Mouse (Mus musculus) intestine, embryonic 14.5 days (tissue): ENCODE measurements around the gene Zfp11. TPM values are rescaled to one million over a fixed set of nuclear protein-coding genes. Genes with fewer than 3 reads are reported as not detected.

Experiments
- ATAC-seq: fragments of 200-750 bp; cut with Nextera tagmentation; replicated peaks from 2 replicates; pipeline ENCODE4 v1.8.0; 2017; ENCODE audit warnings: low read depth, moderate number of reproducible peaks, moderate TSS enrichment, moderate library complexity; ENCODE audit not compliant: low FRiP score, low TSS enrichment
- DNase-seq: peaks from one replicate; pipeline ENCODE4 v3.0.0-alpha.2; 2018; ENCODE audit warnings: low spot score
- H3K27ac ChIP-seq: fragments of 300-500 bp; sonication (generic); 2 replicates; pipeline ENCODE4 v1.5.1; 2014; ENCODE audit warnings: low read depth, mild to moderate bottlenecking, control low read depth
- H3K27me3 ChIP-seq: fragments of 300-500 bp; sonication (generic); replicated peaks from 2 replicates; pipeline ENCODE4 v1.6.1; 2014; ENCODE audit warnings: low read length, control low read depth; ENCODE audit not compliant: control insufficient read depth, insufficient read depth
- H3K36me3 ChIP-seq: fragments of 300-500 bp; sonication (generic); 2 replicates; pipeline ENCODE4 v1.6.1; 2014; ENCODE audit warnings: low read length, control low read depth; ENCODE audit not compliant: control insufficient read depth, insufficient read depth
- H3K4me1 ChIP-seq: fragments of 300-500 bp; sonication (generic); replicated peaks from 2 replicates; pipeline ENCODE4 v1.6.1; 2014; ENCODE audit warnings: low read length, control low read depth, mixed read lengths; ENCODE audit not compliant: control insufficient read depth, insufficient read depth
- H3K4me2 ChIP-seq: fragments of 300-500 bp; sonication (generic); 2 replicates; pipeline ENCODE4 v1.6.1; 2014; ENCODE audit warnings: low read length
- H3K4me3 ChIP-seq: fragments of 300-500 bp; sonication (generic); 2 replicates; pipeline ENCODE4 v1.5.1; 2014; ENCODE audit warnings: low read depth, low read length, control low read depth, mixed read lengths
- H3K9ac ChIP-seq: fragments of 300-500 bp; sonication (generic); 2 replicates; pipeline ENCODE4 v1.6.1; 2014; ENCODE audit warnings: mild to moderate bottlenecking, low read length
- H3K9me3 ChIP-seq: fragments of 300-500 bp; sonication (generic); 2 replicates; pipeline ENCODE4 v1.6.1; 2016; ENCODE audit warnings: low read length, control low read depth; ENCODE audit not compliant: control insufficient read depth
- WGBS: fragments of 180-500 bp; shearing (Covaris S2); extraction: QIAGEN DNeasy Blood & Tissue Kit; methylation state at CpG from one replicate; pipeline ENCODE4 v1.1.7; 2014; 5-methylcytosine and 5-hydroxymethylcytosine counted together
- polyA plus RNA-seq: library from polyadenylated mRNA; unstranded; fragments of >200 nt; fragmentation: Nextera tagmentation; extraction: Ambion mirVana; gene quantifications from 2 replicates; pipeline ENCODE4 v1.2.1, GENCODE M21; 2014

The Zfp11 gene
- polyA plus RNA-seq, result 4.0 and 4.1 TPM in 2 replicates

GRCm38 (mm10) chr5:129670036-129670458 is at the start of gene Zfp11:
Gene Zfp11, minus strand, starts transcription at chr5:129670099.
- Histone ChIP-seq H3K36me3 (no peaks in the 10 kb centered on the region), H3K9ac (peak within 1 kb of the TSS; percentile 82), H3K9me3 (peaks cover 3% of the 10 kb centered on the region; the same call in 1 of the 2 replicates), H3K27me3 (no peaks in the 10 kb centered on the region), H3K4me1 (peaks cover 7% of the 10 kb centered on the region; the same call in 1 of the 2 replicates), H3K4me3 (peak within 1 kb of the TSS; percentile 71), H3K4me2 (peak within 1 kb of the TSS; percentile 90), H3K27ac (no peak within 1 kb of the TSS)
- WGBS, result 2% methylated on average over 23 of the region's 23 CpGs
- DNase-seq, result peak; percentile 95
- ATAC-seq, result peak; percentile 92

GRCm38 (mm10) chr5:129717016-129717415 is 47.1 kb upstream of the Zfp11 start:
- Histone ChIP-seq H3K27ac (no peak overlapping the region), H3K36me3 (peaks cover 36% of the 10 kb centered on the region), H3K4me2 (no peak overlapping the region), H3K4me3 (no peak overlapping the region), H3K27me3 (no peaks in the 10 kb centered on the region; the same call in 1 of the 2 replicates), H3K4me1 (peaks cover 7% of the 10 kb centered on the region), H3K9me3 (no peaks in the 10 kb centered on the region), H3K9ac (no peak overlapping the region)
- ATAC-seq, result no peak
- DNase-seq, result no peak
- WGBS, result 80% methylated on average over 9 of the region's 9 CpGs

GRCm38 (mm10) chr5:129715326-129715861 is 45.5 kb upstream of the Zfp11 start, which contains the start of gene Mrps17:
Gene Mrps17, plus strand, starts transcription at chr5:129715497.
- no peak within 1 kb of the TSS for H3K27ac ChIP-seq
- peak within 1 kb of the TSS; percentile 83 for H3K9ac ChIP-seq
- H3K36me3 ChIP-seq, result peaks cover 36% of the 10 kb centered on the region
- H3K27me3 ChIP-seq, result no peaks in the 10 kb centered on the region; the same call in 1 of the 2 replicates
- WGBS, result under 1% methylated on average over 33 of the region's 33 CpGs
- H3K4me1 ChIP-seq, result peaks cover 7% of the 10 kb centered on the region
- H3K9me3 ChIP-seq, result no peaks in the 10 kb centered on the region
- H3K4me2 ChIP-seq, result peak within 1 kb of the TSS; percentile 97
- ATAC-seq, result peak; percentile 97
- peak; percentile 96 for DNase-seq
- peak within 1 kb of the TSS; percentile 93 for H3K4me3 ChIP-seq

DNA sequence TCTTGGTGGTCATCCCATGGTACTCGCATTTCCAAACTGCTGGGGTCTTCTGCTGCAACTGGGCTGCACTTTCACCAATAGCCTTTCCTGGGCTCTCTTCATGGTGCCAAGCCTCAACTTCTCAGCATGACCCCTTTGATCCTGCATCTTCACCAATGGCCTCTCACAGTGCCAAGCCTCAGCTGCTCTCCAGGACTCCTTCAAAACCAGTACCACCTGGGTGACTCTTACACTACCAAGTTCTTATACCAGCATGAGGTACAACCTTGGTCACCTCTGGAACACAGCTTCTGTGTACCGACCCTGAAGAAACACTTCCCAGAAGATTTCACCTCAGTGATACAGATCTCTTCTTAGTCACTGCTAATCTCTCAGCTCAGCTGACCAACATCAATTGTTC is 38.5 kb upstream of the Zfp11 start, which contains the start of gene Sept14:
Gene Sept14 (minus strand): TSS at position 101 of the 400 bp plus-strand sequence.
- Histone ChIP-seq H3K4me3 (no peak within 1 kb of the TSS), H3K27ac (no peak within 1 kb of the TSS), H3K4me2 (no peak within 1 kb of the TSS), H3K36me3 (no peaks in the 10 kb centered on the region), H3K4me1 (no peaks in the 10 kb centered on the region), H3K27me3 (no peaks in the 10 kb centered on the region; the same call in 1 of the 2 replicates), H3K9me3 (no peaks in the 10 kb centered on the region), H3K9ac (no peak within 1 kb of the TSS)
- ATAC-seq (no peak), DNase-seq (no peak)
- 62% methylated on average over 2 of the region's 2 CpGs for WGBS

- no peaks in the 10 kb centered on the region for H3K9me3 ChIP-seq
- H3K4me1 ChIP-seq, result no peaks in the 10 kb centered on the region
- ATAC-seq (no peak), DNase-seq (no peak)
- H3K27ac ChIP-seq, result no peak overlapping the region
- no peaks in the 10 kb centered on the region for H3K36me3 ChIP-seq
- H3K9ac ChIP-seq, result no peak overlapping the region
- H3K4me3 ChIP-seq, result no peak overlapping the region
- no peak overlapping the region for H3K4me2 ChIP-seq
- H3K27me3 ChIP-seq, result no peaks in the 10 kb centered on the region
These were observed 33.5 kb upstream of the Zfp11 start for GRCm38 (mm10) chr5:129703368-129703767.

DNA sequence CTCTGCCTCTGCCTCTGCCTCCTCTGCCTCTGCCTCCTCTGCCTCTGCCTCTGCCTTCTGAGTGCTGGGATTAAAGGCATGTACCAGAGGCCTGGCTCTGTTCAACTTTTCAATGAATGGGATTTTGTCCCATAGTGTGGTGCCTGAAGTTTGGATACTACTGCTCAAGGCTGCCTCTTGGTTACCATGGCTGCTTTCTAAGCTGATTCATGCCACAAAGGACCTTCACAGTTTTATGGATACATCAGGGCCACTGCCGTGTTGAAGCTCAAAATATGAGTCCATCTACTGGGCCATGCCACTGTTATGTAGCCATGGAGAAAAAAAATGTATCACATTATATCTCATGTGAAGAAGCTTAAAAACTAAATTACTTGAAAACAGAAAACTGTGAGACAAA is 31.8 kb upstream of the Zfp11 start:
- no peak overlapping the region for H3K4me2 ChIP-seq
- H3K36me3 ChIP-seq, result no peaks in the 10 kb centered on the region
- H3K27ac ChIP-seq, result no peak overlapping the region
- DNase-seq, result no peak
- WGBS, result 71% methylated on average over 1 of the region's 1 CpGs
- no peak overlapping the region for H3K9ac ChIP-seq
- no peaks in the 10 kb centered on the region for H3K9me3 ChIP-seq
- H3K27me3 ChIP-seq, result no peaks in the 10 kb centered on the region
- no peaks in the 10 kb centered on the region for H3K4me1 ChIP-seq
- H3K4me3 ChIP-seq, result no peak overlapping the region
- ATAC-seq, result no peak

DNA sequence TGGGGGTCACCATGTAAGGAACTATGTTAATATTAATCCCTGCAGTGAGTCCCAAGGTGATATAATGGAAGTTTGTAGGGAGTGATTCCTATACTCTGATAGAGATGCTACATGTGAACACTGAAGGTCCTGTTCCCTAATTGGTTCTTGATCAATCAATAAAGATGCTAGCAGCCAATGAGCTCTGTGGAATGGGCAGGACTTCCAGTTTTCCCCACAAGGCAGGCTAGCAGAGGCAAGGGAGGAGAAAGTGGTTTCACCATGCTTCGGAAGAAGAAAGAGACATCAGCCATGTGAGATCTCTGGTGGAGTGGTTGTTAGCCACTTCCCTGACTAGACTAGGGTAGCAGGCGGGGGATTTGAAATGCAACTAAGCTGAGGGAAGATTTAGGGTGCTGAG is 30.6 kb upstream of the Zfp11 start:
- ATAC-seq (no peak), DNase-seq (no peak)
- no peak overlapping the region for H3K9ac ChIP-seq
- H3K27ac ChIP-seq, result no peak overlapping the region
- no peaks in the 10 kb centered on the region for H3K9me3 ChIP-seq
- H3K27me3 ChIP-seq, result no peaks in the 10 kb centered on the region
- H3K4me3 ChIP-seq, result no peak overlapping the region
- H3K4me1 ChIP-seq, result no peaks in the 10 kb centered on the region
- no peaks in the 10 kb centered on the region for H3K36me3 ChIP-seq
- H3K4me2 ChIP-seq, result no peak overlapping the region
- 31% methylated on average over 2 of the region's 2 CpGs for WGBS

DNA sequence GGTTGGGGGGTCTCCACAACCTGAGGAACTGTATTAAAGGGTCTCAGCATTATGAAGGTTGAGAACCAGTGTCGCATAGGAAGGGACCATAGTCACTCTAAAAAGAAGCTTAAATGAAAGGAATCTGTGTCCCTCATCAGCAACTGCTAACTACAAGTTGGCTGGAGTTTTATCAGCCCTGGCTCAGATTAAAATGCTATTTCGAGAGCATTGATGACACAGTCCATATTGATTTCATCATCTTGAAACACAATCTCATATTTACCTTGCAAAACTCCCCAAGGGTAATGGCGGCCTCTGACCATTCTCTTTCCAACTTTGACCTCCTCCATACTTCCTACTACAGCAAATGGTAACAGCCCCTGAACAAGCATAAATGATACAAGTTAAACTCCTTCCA is 20.6 kb upstream of the Zfp11 start:
- Histone ChIP-seq H3K4me3 (no peak overlapping the region), H3K27ac (no peak overlapping the region), H3K9ac (no peak overlapping the region), H3K27me3 (no peaks in the 10 kb centered on the region), H3K9me3 (no peaks in the 10 kb centered on the region), H3K4me1 (no peaks in the 10 kb centered on the region), H3K4me2 (no peak overlapping the region), H3K36me3 (no peaks in the 10 kb centered on the region)
- ATAC-seq (no peak), DNase-seq (no peak)
- WGBS, result 79% methylated on average over 3 of the region's 3 CpGs

DNA sequence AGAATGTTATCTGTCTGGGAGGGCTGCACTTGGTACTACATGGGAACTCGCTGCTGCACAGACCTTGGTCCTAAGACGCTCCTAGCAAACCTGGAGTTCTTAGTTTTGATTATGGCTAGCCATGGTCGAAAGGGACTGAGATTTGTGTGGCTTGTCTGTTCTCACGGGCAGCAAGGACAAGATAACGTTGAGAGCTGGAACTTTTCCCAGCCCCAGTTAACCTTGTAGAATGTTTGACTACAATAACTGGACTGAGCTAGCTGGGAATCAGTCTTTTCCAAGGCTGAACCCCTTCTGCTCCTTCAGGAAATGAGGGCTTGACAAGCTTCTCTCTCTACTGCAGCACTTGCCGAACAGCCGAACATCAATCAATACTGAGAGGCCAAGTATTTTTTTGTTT is 17.7 kb upstream of the Zfp11 start:
- Histone ChIP-seq H3K9ac (no peak overlapping the region), H3K36me3 (no peaks in the 10 kb centered on the region), H3K9me3 (no peaks in the 10 kb centered on the region), H3K4me1 (no peaks in the 10 kb centered on the region), H3K27ac (no peak overlapping the region), H3K4me3 (no peak overlapping the region), H3K27me3 (no peaks in the 10 kb centered on the region), H3K4me2 (no peak overlapping the region)
- WGBS, result 79% methylated on average over 7 of the region's 7 CpGs
- DNase-seq (no peak), ATAC-seq (no peak)
